Mouse (Mus musculus) T-helper 2 cell (primary cell): Measurements from ENCODE around the gene Snrpd2.

Experiments used
- in situ Hi-C: fragments of 300-600 bp; cut with MboI, MseI; formaldehyde crosslinking; loops from one replicate; pipeline ENCODE4 v1.15.1; 2025; ENCODE audit warnings: high pct_unique_total_duplicates

Snrpd2 gene

GRCm38 (mm10) chr7:19149626-19150025 lies at the start of gene Snrpd2:
Gene Snrpd2 (plus strand): TSS chr7:19149722.
- in situ Hi-C loops: no loop called here

GRCm38 (mm10) chr7:19100290-19100689 lies 49.2 kb upstream of the Snrpd2 start:
- in situ Hi-C loops: no loop called here

GRCm38 (mm10) chr7:19103741-19104140 lies 45.8 kb upstream of the Snrpd2 start:
- in situ Hi-C loops: no loop called here

- in situ Hi-C loops: no loop called here
Observed at GRCm38 (mm10) chr7:19104486-19104885, 45.0 kb upstream of the Snrpd2 start.

- in situ Hi-C loops: no loop called here
Observed at GRCm38 (mm10) chr7:19107436-19107835, 42.1 kb upstream of the Snrpd2 start.

GRCm38 (mm10) chr7:19109565-19109964 lies 40.0 kb upstream of the Snrpd2 start:
- in situ Hi-C loops: no loop called here

- in situ Hi-C loops: no loop called here
Observed at GRCm38 (mm10) chr7:19118028-19118771, 31.3 kb upstream of the Snrpd2 start, which contains the start of gene Gm4969. Gene Gm4969 (minus strand): TSS chr7:19118368.

- in situ Hi-C loops: no loop called here
Observed at GRCm38 (mm10) chr7:19119083-19119482, 30.4 kb upstream of the Snrpd2 start.

GRCm38 (mm10) chr7:19119631-19120429 lies 29.7 kb upstream of the Snrpd2 start, which contains the start of gene Fbxo46:
Gene Fbxo46 (plus strand): TSS chr7:19119859.
- in situ Hi-C loops: no loop called here

- in situ Hi-C loops: no loop called here
Observed at GRCm38 (mm10) chr7:19121686-19122085, 27.8 kb upstream of the Snrpd2 start.

- in situ Hi-C loops: no loop called here
Observed at GRCm38 (mm10) chr7:19124713-19125112, 24.8 kb upstream of the Snrpd2 start.

- in situ Hi-C loops: no loop called here
Observed at GRCm38 (mm10) chr7:19127744-19128143, 21.8 kb upstream of the Snrpd2 start.

GRCm38 (mm10) chr7:19129396-19129795 lies 20.1 kb upstream of the Snrpd2 start:
- in situ Hi-C loops: no loop called here

- in situ Hi-C loops: no loop called here
Observed at GRCm38 (mm10) chr7:19130657-19131056, 18.9 kb upstream of the Snrpd2 start.

- in situ Hi-C loops: no loop called here
Observed at GRCm38 (mm10) chr7:19131324-19131848, 18.1 kb upstream of the Snrpd2 start.

- in situ Hi-C loops: loop anchor here (5.0 kb wide), 1 partner anchor 576 kb away; no protein-coding TSS in a partner anchor
Observed at GRCm38 (mm10) chr7:19136168-19136567, 13.4 kb upstream of the Snrpd2 start.

GRCm38 (mm10) chr7:19136673-19137334 lies 12.7 kb upstream of the Snrpd2 start:
- in situ Hi-C loops: loop anchor here (5.0 kb wide), 1 partner anchor 575 kb away; no protein-coding TSS in a partner anchor

GRCm38 (mm10) chr7:19137380-19137779 lies 12.1 kb upstream of the Snrpd2 start:
- in situ Hi-C loops: loop anchor here (5.0 kb wide), 1 partner anchor 575 kb away; no protein-coding TSS in a partner anchor

GRCm38 (mm10) chr7:19146793-19147192 lies 2.7 kb upstream of the Snrpd2 start:
- in situ Hi-C loops: no loop called here

GRCm38 (mm10) chr7:19147497-19148045 lies 2.0 kb upstream of the Snrpd2 start:
- in situ Hi-C loops: no loop called here

- in situ Hi-C loops: no loop called here
Observed at GRCm38 (mm10) chr7:19148180-19148874, 1.2 kb upstream of the Snrpd2 start.
